Mouse (Mus musculus): ENCODE data around the gene Acbd7. TPM values are rescaled to one million over a fixed set of nuclear protein-coding genes. Genes with fewer than 3 reads are reported as not detected.

Gene Acbd7
- not detected for total RNA-seq (2018; cell fraction: chromatin; rRNA removed)
- total RNA-seq (2018; cell fraction: cytosol; rRNA removed), result not detected
- total RNA-seq (2018; cell fraction: nucleus; rRNA removed), result not detected
- not detected in 3 replicates for polyA plus RNA-seq (2018)

GRCm38 (mm10) chr2:3335611-3336301, at the start of gene Acbd7:
Gene Acbd7, plus strand, starts transcription at chr2:3336168.
- Histone ChIP-seq H3K27ac (no peak within 1 kb of the TSS), H3K4me3 (ENCODE audit: inconsistent target) (peak within 1 kb of the TSS; percentile 14; the same call in 1 of the 2 replicates), H3K36me3 (ENCODE audit: inconsistent target) (no peaks in the 10 kb centered on the region), H3K79me2 (ENCODE audit: inconsistent target) (peaks cover 12% of the 10 kb centered on the region; the same call in 1 of the 2 replicates)
- WGBS (ENCODE audit: missing documents), result 3% methylated on average over 20 of the region's 20 CpGs

GRCm38 (mm10) chr2:3286243-3286642, 49.7 kb upstream of the Acbd7 start:
- 16% methylated on average over 2 of the region's 2 CpGs for WGBS (ENCODE audit: missing documents)
- Histone ChIP-seq H3K4me3 (ENCODE audit: inconsistent target) (no peak overlapping the region), H3K79me2 (ENCODE audit: inconsistent target) (peaks cover 63% of the 10 kb centered on the region), H3K36me3 (ENCODE audit: inconsistent target) (no peaks in the 10 kb centered on the region), H3K27ac (no peak overlapping the region)

- Histone ChIP-seq H3K79me2 (ENCODE audit: inconsistent target) (peaks cover 96% of the 10 kb centered on the region), H3K36me3 (ENCODE audit: inconsistent target) (no peaks in the 10 kb centered on the region), H3K4me3 (ENCODE audit: inconsistent target) (no peak overlapping the region), H3K27ac (no peak overlapping the region)
- 83% methylated on average over 1 of the region's 1 CpGs for WGBS (ENCODE audit: missing documents)
Observed at GRCm38 (mm10) chr2:3289581-3289980, 46.4 kb upstream of the Acbd7 start.

- Histone ChIP-seq H3K36me3 (ENCODE audit: inconsistent target) (no peaks in the 10 kb centered on the region), H3K79me2 (ENCODE audit: inconsistent target) (peaks cover 100% of the 10 kb centered on the region), H3K4me3 (ENCODE audit: inconsistent target) (no peak overlapping the region), H3K27ac (no peak overlapping the region)
- WGBS (ENCODE audit: missing documents), result 86% methylated on average over 1 of the region's 1 CpGs
Observed at GRCm38 (mm10) chr2:3292170-3292569, 43.8 kb upstream of the Acbd7 start.

GRCm38 (mm10) chr2:3295826-3296225, 40.1 kb upstream of the Acbd7 start:
- WGBS (ENCODE audit: missing documents), result 96% methylated on average over 7 of the region's 7 CpGs
- Histone ChIP-seq H3K79me2 (ENCODE audit: inconsistent target) (peaks cover 95% of the 10 kb centered on the region), H3K27ac (no peak overlapping the region), H3K36me3 (ENCODE audit: inconsistent target) (no peaks in the 10 kb centered on the region), H3K4me3 (ENCODE audit: inconsistent target) (no peak overlapping the region)

- Histone ChIP-seq H3K4me3 (ENCODE audit: inconsistent target) (no peak overlapping the region), H3K27ac (no peak overlapping the region), H3K36me3 (ENCODE audit: inconsistent target) (peaks cover 10% of the 10 kb centered on the region; the same call in 1 of the 2 replicates), H3K79me2 (ENCODE audit: inconsistent target) (peaks cover 29% of the 10 kb centered on the region)
- 82% methylated on average over 3 of the region's 3 CpGs for WGBS (ENCODE audit: missing documents)
Observed at GRCm38 (mm10) chr2:3305426-3306025, 30.4 kb upstream of the Acbd7 start.

- no peaks in the 10 kb centered on the region for H3K79me2 ChIP-seq (ENCODE audit: inconsistent target)
- H3K36me3 ChIP-seq (ENCODE audit: inconsistent target), result peaks cover 19% of the 10 kb centered on the region; the same call in 1 of the 2 replicates
- no peak overlapping the region for H3K27ac ChIP-seq
- H3K4me3 ChIP-seq (ENCODE audit: inconsistent target), result no peak overlapping the region
- WGBS (ENCODE audit: missing documents), result 95% methylated on average over 2 of the region's 2 CpGs
Observed at GRCm38 (mm10) chr2:3323132-3323531, 12.8 kb upstream of the Acbd7 start.

GRCm38 (mm10) chr2:3324381-3325130, 11.4 kb upstream of the Acbd7 start:
- Histone ChIP-seq H3K4me3 (ENCODE audit: inconsistent target) (no peak overlapping the region), H3K36me3 (ENCODE audit: inconsistent target) (peaks cover 25% of the 10 kb centered on the region; the same call in 1 of the 2 replicates), H3K79me2 (ENCODE audit: inconsistent target) (no peaks in the 10 kb centered on the region), H3K27ac (no peak overlapping the region)
- 96% methylated on average over 7 of the region's 7 CpGs for WGBS (ENCODE audit: missing documents)

- H3K36me3 ChIP-seq (ENCODE audit: inconsistent target), result peaks cover 25% of the 10 kb centered on the region; the same call in 1 of the 2 replicates
- no peak overlapping the region for H3K4me3 ChIP-seq (ENCODE audit: inconsistent target)
- peaks cover 15% of the 10 kb centered on the region; the same call in 1 of the 2 replicates for H3K79me2 ChIP-seq (ENCODE audit: inconsistent target)
- H3K27ac ChIP-seq, result no peak overlapping the region
- 100% methylated on average over 1 of the region's 1 CpGs for WGBS (ENCODE audit: missing documents)
Observed at GRCm38 (mm10) chr2:3326547-3326946, 9.4 kb upstream of the Acbd7 start.

GRCm38 (mm10) chr2:3327351-3327750, 8.6 kb upstream of the Acbd7 start:
- Histone ChIP-seq H3K27ac (no peak overlapping the region), H3K36me3 (ENCODE audit: inconsistent target) (peaks cover 25% of the 10 kb centered on the region; the same call in 1 of the 2 replicates), H3K79me2 (ENCODE audit: inconsistent target) (peaks cover 20% of the 10 kb centered on the region; the same call in 1 of the 2 replicates), H3K4me3 (ENCODE audit: inconsistent target) (no peak overlapping the region)
- WGBS (ENCODE audit: missing documents), result 17% methylated on average over 1 of the region's 1 CpGs

GRCm38 (mm10) chr2:3331071-3331703, 4.8 kb upstream of the Acbd7 start:
- no peak overlapping the region for H3K27ac ChIP-seq
- WGBS (ENCODE audit: missing documents), result 68% methylated on average over 5 of the region's 5 CpGs
- H3K79me2 ChIP-seq (ENCODE audit: inconsistent target), result peaks cover 20% of the 10 kb centered on the region; the same call in 1 of the 2 replicates
- H3K36me3 ChIP-seq (ENCODE audit: inconsistent target), result 0 out of 2 replicates have a peak, but pooled peaks cover 7% of the 10 kb centered on the region
- peak overlapping the region; percentile 70 for H3K4me3 ChIP-seq (ENCODE audit: inconsistent target)

GRCm38 (mm10) chr2:3332056-3332455, 3.9 kb upstream of the Acbd7 start:
- Histone ChIP-seq H3K4me3 (ENCODE audit: inconsistent target) (peak overlapping the region; percentile 70), H3K36me3 (ENCODE audit: inconsistent target) (0 out of 2 replicates have a peak, but pooled peaks cover 7% of the 10 kb centered on the region), H3K27ac (peak overlapping the region; percentile 54), H3K79me2 (ENCODE audit: inconsistent target) (peaks cover 20% of the 10 kb centered on the region; the same call in 1 of the 2 replicates)
- WGBS (ENCODE audit: missing documents), result 1% methylated on average over 21 of the region's 21 CpGs

- WGBS (ENCODE audit: missing documents), result under 1% methylated on average over 45 of the region's 45 CpGs
- peak within 1 kb of the TSS; percentile 54 for H3K27ac ChIP-seq
- H3K36me3 ChIP-seq (ENCODE audit: inconsistent target), result 0 out of 2 replicates have a peak, but pooled peaks cover 7% of the 10 kb centered on the region
- H3K79me2 ChIP-seq (ENCODE audit: inconsistent target), result peaks cover 20% of the 10 kb centered on the region; the same call in 1 of the 2 replicates
- peak within 1 kb of the TSS; percentile 70 for H3K4me3 ChIP-seq (ENCODE audit: inconsistent target)
Observed at GRCm38 (mm10) chr2:3332484-3333242, 3.3 kb upstream of the Acbd7 start, which contains the start of gene Rpp38. Gene Rpp38, minus strand, starts transcription at chr2:3332643.

Data from macrophage (primary cell).